Mouse (Mus musculus): Measurements from ENCODE around the gene Palm3.
A peak's percentile ranks its signal among the peaks of the same experiment; 100 is the strongest.
"Not testable (repeated sequence)": the region's sequence is repeated elsewhere in the genome, so short reads cannot be mapped to it uniquely, and the experiment has no call there.

The Palm3 gene

GRCm38 (mm10) chr8:84021096-84021495 lies at the start of gene Palm3:
Gene Palm3 (plus strand): TSS chr8:84021471.
- DNase-seq (ENCODE audit: low spot score in 2 of 2): no peak

GRCm38 (mm10) chr8:83971661-83972060 lies 49.6 kb upstream of the Palm3 start:
- DNase-seq (ENCODE audit: low spot score in 2 of 2): peak in 1 of 2 experiments; percentile 59

- peak; percentile 97 to 98 for DNase-seq (ENCODE audit: low spot score in 2 of 2)
These were observed 48.8 kb upstream of the Palm3 start, which contains the start of gene Prkaca for GRCm38 (mm10) chr8:83972150-83973120. Gene Prkaca (plus strand): TSS chr8:83972993.

- peak; percentile 23 to 67 for DNase-seq (ENCODE audit: low spot score in 2 of 2)
These were observed 47.9 kb upstream of the Palm3 start for GRCm38 (mm10) chr8:83973161-83974031.

GRCm38 (mm10) chr8:83974521-83974920 lies 46.8 kb upstream of the Palm3 start:
- DNase-seq (ENCODE audit: low spot score in 2 of 2): peak in 1 of 2 experiments; percentile 62

GRCm38 (mm10) chr8:83976101-83976630 lies 45.1 kb upstream of the Palm3 start:
- DNase-seq (ENCODE audit: low spot score in 2 of 2): peak; percentile 32 to 67

- DNase-seq (ENCODE audit: low spot score in 2 of 2): peak in 1 of 2 experiments; percentile 68
These were observed 44.4 kb upstream of the Palm3 start for GRCm38 (mm10) chr8:83976779-83977350.

- DNase-seq (ENCODE audit: low spot score in 2 of 2): peak in 1 of 2 experiments; percentile 58
These were observed 43.6 kb upstream of the Palm3 start for GRCm38 (mm10) chr8:83977646-83978045.

GRCm38 (mm10) chr8:83978200-83978599 lies 43.1 kb upstream of the Palm3 start:
- DNase-seq (ENCODE audit: low spot score in 2 of 2): peak in 1 of 2 experiments; percentile 60

GRCm38 (mm10) chr8:83980250-83980649 lies 41.0 kb upstream of the Palm3 start:
- DNase-seq (ENCODE audit: low spot score in 2 of 2): no peak

- no peak for DNase-seq (ENCODE audit: low spot score in 2 of 2)
These were observed 40.4 kb upstream of the Palm3 start for GRCm38 (mm10) chr8:83980845-83981244.

- DNase-seq (ENCODE audit: low spot score in 2 of 2): no peak
These were observed 39.7 kb upstream of the Palm3 start for GRCm38 (mm10) chr8:83981533-83981932.

- peak in 1 of 2 experiments; percentile 50 for DNase-seq (ENCODE audit: low spot score in 2 of 2)
These were observed 38.8 kb upstream of the Palm3 start for GRCm38 (mm10) chr8:83982449-83982848.

- DNase-seq (ENCODE audit: low spot score in 2 of 2): not testable (repeated sequence)
These were observed 38.0 kb upstream of the Palm3 start for GRCm38 (mm10) chr8:83983222-83983621.

GRCm38 (mm10) chr8:83989243-83989642 lies 32.0 kb upstream of the Palm3 start:
- DNase-seq (ENCODE audit: low spot score in 2 of 2): no peak

GRCm38 (mm10) chr8:83990170-83990569 lies 31.1 kb upstream of the Palm3 start:
- DNase-seq (ENCODE audit: low spot score in 2 of 2): no peak

GRCm38 (mm10) chr8:83992488-83992887 lies 28.8 kb upstream of the Palm3 start:
- no peak for DNase-seq (ENCODE audit: low spot score in 2 of 2)

- no peak for DNase-seq (ENCODE audit: low spot score in 2 of 2)
These were observed 27.2 kb upstream of the Palm3 start for GRCm38 (mm10) chr8:83994030-83994429.

- DNase-seq (ENCODE audit: low spot score in 2 of 2): peak in 1 of 2 experiments; percentile 67
These were observed 25.3 kb upstream of the Palm3 start for GRCm38 (mm10) chr8:83995973-83996372.

GRCm38 (mm10) chr8:83996567-83997505 lies 24.4 kb upstream of the Palm3 start:
- peak; percentile 82 to 89 for DNase-seq (ENCODE audit: low spot score in 2 of 2)
